Mouse (Mus musculus) heart, postnatal 36 days (tissue): ENCODE results near the gene Ppan. TPM values are rescaled to one million over a fixed set of nuclear protein-coding genes. Genes with fewer than 3 reads are reported as not detected.

Experiments
- DNase-seq, 2 experiments: peaks; one replicate each; pipeline ENCODE4 v3.0.0; 2021 to 2022
- intact Hi-C: fragments of 180-260 bp; cut with DNase I; formaldehyde crosslinking; loops from one replicate; pipeline ENCODE4 v1.15.1; 2025
- total RNA-seq, 2 experiments: library from RNA; stranded (reverse); gene quantifications; 2 replicates each; pipeline ENCODE4 v1.2.3; 2021

Ppan gene
- total RNA-seq, 2 experiments from 2014 or later = 5.8 to 8.7 TPM

DNA sequence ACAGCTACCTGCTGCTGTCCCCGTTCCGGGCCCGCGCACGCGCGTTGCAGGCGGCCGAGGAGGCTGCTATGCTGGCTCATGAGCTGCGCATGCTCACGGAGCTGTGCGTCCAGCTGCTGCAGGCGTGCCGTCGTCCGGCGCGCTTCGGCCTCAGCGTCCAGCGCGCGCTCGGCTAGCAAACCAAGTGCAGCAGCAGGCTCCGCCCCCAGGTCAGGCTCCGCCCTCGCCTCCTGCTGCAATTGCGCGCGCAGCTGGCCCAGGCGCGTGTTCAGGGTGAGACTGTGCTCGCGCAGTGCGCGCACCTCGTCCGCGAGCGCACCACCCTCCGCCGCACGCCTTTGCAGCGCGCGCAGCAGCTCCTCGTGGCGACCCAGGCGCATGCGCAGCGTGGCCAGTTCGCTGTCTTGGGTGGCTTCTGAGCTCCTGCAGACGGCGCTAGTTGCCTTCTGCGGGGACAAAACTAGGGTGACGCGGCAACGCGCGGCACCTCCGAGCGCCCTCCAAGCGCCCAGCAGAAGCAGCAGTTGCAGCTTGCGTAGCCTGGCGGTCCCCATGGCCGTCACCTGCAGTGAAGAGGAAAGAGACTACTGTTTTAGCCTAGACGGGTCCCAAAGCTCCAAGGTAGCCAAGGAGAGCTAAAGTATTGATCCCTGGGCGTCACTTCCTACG, 9.8 kb upstream of the Ppan start:
- peak; percentile 99 to 100 for DNase-seq
- intact Hi-C loops = loop anchor here (1.0 kb wide), 1 partner anchor 8 kb away; no protein-coding TSS in a partner anchor

DNA sequence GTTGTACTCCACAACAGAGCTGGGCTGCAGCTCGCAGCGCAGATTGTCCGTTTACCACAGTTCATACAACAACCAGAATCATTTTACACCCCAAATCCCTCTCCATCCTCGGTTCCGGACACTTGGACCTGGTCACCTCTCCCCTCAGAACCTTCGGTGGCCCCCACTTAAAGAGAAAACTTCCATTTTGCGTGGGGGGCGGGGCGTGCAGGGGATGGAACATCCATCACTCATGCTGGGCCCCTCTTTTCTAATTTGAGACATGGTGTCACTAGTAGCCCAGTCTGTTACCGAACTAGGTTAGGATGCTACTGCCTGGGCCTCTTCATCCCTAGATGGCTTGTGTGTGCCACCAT, 9.3 kb upstream of the Ppan start:
- DNase-seq = no peak
- intact Hi-C loops = loop anchor here (1.0 kb wide), 1 partner anchor 8 kb away; no protein-coding TSS in a partner anchor

DNA sequence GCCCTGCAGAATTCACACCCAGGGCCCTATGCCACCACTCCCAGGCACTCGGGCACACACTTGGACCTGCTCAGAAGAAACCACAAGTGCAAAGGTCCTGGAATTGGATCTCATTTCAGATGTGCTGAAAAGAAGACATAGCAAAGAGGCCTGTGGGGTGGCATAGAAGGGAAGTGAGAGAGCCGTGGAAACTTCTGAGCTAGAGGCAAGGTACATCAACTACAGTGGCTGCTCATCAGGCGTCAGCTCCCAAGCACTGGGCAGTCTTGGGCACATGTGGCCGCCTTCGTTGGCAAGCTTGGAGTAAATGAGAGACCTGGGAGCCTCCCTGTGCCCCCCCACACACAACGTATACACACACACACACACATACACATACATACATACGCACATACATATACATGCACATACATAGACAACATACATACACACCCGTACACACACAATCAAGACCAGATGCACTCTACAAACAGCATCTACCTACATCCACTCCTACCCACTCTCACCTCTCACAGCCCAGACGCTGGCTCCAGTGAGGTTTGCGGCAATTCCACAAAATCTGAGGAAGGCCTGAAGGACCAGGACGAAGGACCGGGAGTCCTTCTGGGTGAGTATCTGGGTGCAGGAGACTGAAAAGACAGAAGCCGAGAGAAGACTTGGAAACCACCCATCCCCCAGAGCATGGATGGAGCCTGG, 8.7 kb upstream of the Ppan start, which contains the start of gene Angptl6:
Angptl6 (minus strand) TSS at position 631 of the 696 bp plus-strand sequence.
- intact Hi-C loops = no loop called here
- DNase-seq = no peak

DNA sequence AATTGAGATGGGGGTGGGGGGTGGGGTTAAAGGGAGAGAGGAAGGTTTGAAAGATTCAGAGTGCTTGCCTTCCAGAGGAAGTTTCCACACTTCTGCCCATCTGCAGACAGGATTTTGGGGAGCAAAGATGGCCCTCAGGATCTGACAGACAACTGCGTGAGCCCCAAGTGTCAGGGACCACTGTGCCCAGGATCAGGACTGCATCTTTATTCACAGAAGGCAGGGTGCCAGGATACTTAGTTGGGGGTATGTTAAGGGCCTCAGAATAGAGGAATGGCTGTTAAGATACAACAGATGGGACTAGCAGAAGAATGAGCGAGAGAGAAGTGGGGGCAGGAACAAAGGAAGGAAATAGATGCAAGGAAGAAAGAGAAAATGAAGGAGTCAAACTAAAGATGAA, 1.4 kb upstream of the Ppan start:
- DNase-seq = no peak
- intact Hi-C loops = loop anchor here (1.0 kb wide), 1 partner anchor 8 kb away; no protein-coding TSS in a partner anchor

DNA sequence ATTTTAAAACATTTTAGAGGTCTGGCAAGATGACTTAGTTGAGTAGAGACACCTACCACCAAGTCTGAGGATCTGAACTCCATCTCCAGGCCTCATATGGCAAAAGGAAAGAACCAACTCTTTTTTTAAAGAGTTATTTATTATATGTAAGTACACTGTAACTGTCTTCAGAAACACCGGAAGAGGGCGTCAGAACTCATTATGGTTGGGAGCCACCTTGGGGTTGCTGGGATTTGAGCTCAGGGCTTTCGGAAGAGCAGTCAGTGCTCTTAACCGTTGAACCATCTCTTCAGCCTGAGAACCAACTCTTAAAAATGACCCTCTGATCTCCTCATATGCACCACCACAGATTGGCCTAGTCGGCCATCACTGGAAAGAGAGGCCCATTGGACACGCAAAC, 784 bp upstream of the Ppan start:
- DNase-seq = no peak
- intact Hi-C loops = no loop called here

DNA sequence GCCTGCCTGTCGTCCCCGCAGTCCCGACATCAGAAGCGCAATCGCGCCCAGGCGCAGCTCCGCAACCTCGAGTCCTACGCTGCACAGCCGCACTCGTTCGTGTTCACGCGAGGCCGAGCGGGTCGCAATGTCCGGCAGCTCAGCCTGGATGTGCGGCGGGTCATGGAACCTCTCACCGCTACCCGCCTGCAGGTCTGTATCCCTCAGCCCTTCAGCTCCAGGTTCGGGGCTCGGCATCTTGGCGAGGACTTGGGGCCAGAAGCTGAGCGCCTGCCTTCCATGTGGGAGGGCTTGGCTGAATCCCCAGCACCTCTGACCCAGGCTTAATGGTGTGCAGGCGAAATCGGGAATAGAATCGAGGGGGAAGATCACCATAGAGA, 401 bp downstream of the Ppan start:
- DNase-seq = no peak
- intact Hi-C loops = no loop called here

DNA sequence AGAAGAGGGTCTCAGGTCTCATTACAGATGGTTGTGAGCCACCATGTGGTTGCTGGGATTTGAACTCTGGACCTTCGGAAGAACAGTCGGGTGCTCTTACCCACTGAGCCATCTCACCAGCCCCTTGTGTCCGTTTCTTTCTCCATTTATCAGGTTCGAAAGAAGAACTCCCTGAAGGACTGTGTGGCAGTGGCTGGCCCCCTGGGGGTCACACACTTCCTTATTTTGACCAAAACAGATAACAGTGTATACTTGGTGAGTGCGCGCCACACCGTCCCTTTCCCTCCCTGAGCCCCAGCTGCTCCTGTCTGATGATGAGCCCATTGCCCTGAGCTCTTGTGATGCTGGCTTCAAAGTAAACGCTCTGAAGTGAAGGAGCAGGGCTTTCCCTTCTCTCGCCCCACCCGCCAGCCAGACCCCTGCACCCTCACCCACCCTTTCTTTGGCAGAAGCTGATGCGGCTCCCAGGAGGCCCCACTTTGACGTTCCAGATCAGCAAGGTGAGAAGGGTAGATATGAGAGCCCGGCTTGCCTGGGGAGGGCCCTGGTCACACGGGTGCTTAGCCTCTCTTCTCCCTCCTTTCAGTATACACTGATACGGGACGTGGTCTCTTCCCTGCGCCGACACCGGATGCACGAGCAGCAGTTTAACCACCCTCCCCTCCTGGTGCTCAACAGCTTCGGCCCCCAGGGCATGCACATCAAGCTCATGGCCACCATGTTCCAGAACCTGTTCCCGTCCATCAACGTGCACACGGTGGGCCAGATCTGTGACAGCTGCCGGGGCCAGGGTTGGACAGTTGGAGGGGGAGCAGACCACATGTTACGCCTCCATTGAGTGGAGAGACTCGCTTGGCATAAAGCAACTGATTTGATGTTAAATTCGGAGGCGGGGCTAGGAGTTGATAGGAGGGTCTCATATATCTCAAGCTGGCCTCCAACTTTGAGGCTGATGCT, 1.5 kb downstream of the Ppan start:
- no peak for DNase-seq
- intact Hi-C loops = no loop called here

DNA sequence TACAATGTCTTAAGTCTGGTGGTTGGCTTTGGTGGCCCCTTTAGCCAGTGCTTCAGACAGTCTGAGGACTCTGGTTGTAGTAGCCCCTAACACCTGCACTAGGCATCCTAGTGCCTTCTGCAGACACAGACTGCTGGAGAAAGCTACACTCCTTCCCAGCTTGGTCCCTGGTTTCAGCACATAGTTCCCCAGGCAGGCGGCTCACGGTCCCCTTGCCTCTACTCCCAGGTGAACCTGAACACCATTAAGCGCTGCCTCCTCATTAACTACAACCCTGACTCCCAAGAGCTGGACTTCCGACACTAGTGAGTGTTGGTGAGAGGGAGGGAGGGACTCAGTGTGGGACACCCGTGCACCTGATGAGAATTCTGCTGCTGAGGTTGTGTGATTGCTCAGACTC, 2.4 kb downstream of the Ppan start:
- DNase-seq = no peak

DNA sequence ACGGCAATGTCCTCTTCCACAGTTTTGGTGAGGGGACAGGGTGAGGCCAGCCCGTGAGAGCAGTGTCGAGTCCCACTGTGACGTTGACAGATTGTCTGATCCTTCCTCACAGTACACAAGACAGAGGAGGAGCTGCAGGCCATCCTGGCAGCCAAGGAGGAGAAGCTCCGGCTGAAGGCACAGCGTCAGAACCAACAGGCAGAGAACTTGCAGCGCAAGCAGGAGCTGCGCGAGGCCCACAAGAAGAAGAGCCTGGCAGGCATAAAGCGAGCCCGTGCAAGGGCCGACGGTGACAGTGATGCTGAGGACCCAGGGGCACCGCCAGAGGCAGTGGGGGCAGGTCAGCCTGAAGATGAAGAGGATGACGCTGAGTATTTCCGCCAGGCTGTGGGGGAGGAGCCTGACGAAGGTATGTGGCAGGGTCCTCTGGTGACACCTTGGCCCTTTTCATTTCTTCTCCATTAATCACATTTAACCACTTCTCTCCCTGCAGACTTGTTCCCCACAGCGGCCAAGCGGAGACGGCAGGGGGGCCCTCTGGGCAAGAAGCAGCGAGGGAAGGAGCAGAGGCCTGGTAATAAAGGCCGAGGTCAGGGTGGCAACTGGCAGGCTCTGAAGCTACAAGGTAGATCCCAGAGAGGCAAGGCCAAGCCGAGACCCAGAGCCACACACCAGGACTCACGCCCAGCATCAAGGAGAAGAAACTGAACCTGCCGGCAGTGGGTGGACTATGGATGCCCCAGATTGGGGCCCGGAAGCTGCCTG, 3.5 kb downstream of the Ppan start:
- intact Hi-C loops = no loop called here
- DNase-seq = no peak

More for the DNA sequence above, 2.4 kb downstream of the Ppan start:
- intact Hi-C loops = no loop called here

DNA sequence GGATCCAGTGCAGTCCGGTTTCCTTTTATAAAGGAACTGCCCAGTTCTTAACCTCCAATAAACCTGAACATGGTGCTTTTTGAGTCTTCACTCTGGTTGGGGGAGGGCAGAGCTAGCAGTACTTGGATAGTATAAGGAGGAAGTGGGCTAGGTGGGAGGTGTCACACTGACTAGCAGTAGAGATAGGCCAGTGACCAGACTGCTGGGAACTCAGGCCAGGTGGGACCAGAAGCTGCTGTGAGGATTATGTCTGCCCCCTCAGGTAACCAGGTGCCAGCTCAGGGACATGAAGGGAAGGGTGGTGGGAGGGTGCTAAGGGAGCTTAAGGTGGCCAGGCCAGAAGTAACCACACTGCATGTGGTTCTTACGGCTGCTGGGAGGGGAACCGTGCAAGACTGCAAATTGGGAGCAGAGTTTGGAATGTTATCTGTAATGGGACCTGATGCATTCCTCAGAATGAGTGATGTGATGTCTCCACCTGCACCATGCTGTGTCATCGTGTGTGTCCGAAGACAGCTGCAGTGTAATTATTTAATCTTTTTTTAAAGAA, 4.2 kb downstream of the Ppan start:
- DNase-seq = no peak
- intact Hi-C loops = no loop called here

DNA sequence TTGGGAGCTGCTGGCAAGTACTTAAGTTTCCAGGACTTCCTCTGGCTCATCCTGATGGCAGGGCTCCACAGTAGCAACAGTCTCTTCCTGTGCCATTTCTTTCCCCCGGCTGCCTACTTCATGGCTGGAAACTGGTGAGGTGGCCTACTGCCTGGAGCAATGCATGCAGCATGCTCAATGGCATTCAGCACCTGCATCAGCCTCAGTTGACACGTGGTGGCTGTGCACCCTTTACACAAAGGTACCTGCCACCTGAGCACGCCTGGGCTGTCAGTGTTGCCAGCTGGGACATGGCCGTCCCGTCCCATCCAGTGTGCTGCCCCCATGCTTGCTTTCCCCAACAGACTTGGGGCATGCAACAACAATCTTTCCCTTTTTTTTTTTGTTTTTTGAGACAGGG, 5.1 kb downstream of the Ppan start:
- intact Hi-C loops = no loop called here

DNA sequence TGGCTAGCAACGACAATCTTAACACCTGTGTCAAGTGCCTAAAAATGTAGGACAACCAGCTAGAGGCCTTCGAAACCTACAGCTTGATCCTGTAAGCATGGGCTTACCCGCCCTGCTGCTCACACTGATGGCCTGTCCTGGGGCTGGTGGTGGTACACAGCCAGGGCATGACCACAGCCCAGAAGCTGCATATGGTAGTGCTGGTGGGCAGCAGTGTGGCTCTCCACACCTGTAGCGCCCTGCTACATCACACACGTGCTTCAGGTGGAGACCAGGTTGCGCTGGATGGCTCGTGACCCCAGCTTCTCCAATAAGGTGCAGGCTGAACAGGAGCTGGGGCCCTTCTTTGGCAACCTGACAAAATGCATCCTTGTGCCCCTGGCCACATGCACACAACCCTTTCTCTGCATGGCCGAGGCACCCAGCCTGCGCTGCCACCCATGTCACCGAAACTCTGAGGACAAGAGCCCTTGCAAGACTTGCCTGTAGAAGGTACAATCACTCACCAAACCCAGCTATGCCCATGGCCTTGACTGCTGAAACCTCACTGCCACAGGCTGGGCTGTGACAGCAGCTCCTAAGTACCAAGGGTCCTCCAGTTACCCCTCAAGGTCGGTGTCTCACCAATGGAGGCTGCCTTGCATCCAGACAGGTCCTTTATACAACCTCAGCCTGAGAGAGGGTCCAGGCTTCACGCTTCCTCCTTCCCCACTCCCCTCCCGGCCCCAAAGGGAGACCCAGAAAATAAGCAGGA, 5.8 kb downstream of the Ppan start:
- DNase-seq = no peak
- intact Hi-C loops = no loop called here

More for the DNA sequence above, 5.1 kb downstream of the Ppan start:
- DNase-seq = no peak

DNA sequence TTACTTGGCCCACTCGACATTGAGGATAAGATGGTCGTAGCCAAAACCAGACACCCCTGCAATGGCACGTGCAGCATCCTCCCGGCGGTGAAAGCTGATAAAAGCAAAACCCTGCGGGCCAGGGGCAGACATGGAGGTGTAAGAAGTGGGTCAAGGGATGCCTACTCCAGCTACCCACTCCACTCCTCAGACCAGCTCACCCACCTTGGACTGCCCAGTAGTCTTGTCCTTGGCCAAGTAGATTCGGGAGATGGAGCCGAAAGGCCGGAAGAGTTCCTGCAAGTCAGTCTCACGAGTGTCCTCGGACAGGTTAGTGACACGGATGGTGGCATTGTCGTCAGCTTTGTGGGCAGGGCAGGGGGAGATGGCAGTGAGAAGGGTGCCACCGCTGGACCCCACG, 6.7 kb downstream of the Ppan start:
- intact Hi-C loops = no loop called here
- no peak for DNase-seq

DNA sequence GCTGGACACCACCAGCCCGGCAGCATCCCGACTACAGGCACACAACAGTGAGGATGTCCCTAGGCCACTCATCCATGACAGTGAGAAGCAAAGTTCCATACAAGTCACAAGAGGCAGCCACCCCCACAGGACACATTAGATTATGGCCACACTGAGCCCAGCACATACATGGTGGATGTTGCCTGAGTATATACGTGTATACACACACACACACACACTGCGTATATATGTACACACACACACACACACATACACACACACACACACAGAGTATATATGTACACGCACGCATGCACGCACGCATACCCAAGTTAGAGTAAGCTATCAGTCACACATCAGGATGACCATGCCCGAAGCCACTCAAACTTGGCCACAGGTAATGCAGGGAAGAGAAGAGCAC, 7.4 kb downstream of the Ppan start:
- intact Hi-C loops = no loop called here
- no peak for DNase-seq

DNA sequence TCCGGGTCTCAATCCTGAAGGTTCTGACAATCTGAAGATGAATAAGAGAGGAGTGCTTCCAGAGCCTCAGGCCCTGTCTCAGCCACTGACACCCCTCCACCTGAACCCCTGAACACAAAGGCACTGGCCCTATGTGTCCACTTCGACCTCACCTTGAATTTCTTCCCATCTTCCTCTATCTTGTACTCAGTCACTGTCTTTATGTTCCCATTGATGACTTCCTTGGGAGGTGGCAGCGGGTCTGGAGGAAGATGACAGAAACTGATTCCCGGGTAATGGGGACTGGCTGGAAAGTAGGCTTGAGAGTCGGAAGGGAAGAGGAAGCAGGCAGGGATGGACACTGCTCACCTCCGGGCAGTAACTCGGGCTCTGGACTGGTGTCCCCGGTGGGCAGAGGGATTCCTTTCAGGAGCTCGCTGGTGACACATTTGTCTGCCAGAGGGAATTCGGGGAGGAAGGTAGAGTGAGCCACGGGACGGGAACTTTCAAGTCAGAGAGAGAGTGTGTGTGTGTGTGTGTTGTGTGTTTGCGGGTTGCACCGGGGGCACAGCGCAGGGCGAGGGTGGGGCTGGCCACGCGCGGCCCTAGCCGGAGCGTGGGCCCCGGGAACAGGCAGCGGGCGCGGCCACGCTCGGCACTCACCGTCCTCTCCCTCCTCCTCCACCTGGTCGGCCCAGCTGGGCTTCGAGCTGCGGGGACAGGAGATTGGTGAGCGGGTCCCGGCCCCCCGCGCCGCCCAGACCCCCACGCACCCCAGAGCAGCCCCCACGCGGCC, 9.9 kb downstream of the Ppan start:
- no peak for DNase-seq
- intact Hi-C loops = no loop called here

DNA sequence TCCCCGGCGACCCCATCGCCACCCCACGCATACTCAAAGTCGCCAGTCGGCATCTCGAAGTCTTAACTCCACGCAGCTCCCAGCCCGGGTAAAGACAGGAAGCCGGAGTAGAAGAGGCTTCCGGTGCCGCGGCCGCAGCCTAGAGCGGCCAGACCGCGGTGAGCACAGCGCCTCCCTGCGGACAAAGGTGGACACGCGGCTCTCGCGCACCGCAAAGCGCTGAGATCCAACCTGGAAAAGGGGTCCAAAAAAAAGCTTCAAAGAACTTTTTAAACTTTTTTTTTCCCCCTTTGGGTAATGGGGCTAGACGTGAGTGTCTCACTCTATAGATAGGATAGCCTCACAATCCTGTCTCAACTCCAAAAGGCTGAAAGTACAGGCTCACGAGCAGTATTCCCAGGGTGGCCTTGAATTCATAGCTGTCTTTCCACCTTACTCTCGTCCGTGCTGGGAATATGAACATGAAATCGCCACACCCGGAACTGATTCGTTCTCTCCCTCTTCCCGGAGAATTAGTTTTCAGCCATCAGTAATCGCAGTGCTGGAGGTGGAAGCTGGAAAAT, 10.6 kb downstream of the Ppan start, which contains the start of gene Eif3g:
Eif3g (minus strand) TSS at position 113 of the 563 bp plus-strand sequence.
- intact Hi-C loops = loop anchor here (1.0 kb wide), 1 partner anchor 234 kb away; no protein-coding TSS in a partner anchor
- DNase-seq = peak; percentile 88 to 93

DNA sequence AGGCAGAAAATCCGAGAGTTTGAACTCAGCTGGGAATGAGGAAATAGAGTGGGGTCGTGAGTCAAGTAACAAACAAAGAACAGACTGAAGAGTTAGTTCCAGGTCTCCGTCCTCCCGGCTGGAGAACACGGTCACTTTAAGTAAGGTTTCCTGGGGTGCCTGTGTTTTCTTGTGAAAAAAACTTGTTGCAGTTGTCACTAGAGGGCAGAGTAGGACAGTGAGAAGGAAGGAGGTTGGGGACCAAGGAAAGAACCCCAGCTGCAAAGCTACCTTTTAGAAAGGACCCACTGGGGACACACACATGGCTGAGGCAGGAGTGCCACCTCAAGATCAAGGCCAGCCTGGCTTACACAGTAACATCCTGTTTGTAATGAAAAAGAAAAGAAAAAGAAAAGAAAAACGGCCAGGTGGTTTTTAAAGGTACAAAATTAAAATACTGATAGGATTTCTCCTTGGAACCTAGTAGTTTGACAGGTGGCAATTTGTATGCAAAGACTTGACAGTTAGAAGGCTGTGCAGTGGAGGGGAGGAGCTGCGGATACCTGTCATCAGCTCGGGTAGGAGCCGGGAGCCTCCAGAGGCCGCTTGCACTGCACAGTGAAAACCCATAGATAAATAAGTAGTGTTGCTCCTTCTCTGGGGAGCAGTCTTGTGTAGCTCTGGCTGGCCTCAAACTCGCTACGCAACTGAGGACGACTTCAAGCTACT, 13.6 kb downstream of the Ppan start:
- intact Hi-C loops = loop anchor here (1.0 to 2.0 kb wide), 2 partner anchors 101 to 236 kb away; partner anchors contain the start of gene Mrpl4

More for the DNA sequence above, 13.6 kb downstream of the Ppan start:
- DNase-seq = peak; percentile 32 to 38
